Mouse (Mus musculus): Measurements from ENCODE around the gene Mgat3.

Gene Mgat3

DNA sequence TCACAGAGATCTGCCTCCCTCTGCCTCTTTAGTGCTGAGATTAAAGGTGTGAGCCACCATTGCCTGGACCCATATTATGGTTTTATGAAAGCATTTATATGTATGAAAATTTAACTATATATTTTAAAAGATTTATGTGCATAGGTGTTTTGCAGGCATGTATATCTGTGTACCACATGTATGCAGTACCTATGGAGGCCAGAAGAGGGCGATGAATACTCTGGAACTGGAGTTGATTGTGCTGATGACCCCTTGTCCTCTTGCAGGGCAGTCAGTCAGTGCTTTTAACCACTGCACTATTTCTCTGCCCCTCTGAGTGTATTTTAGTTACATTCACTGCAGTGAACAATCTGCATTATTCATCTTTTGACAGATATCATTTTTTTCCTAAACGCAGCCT is 52.3 kb downstream of the Mgat3 start:
- peak; percentile 78 for DNase-seq (ENCODE audit: low spot score)

DNA sequence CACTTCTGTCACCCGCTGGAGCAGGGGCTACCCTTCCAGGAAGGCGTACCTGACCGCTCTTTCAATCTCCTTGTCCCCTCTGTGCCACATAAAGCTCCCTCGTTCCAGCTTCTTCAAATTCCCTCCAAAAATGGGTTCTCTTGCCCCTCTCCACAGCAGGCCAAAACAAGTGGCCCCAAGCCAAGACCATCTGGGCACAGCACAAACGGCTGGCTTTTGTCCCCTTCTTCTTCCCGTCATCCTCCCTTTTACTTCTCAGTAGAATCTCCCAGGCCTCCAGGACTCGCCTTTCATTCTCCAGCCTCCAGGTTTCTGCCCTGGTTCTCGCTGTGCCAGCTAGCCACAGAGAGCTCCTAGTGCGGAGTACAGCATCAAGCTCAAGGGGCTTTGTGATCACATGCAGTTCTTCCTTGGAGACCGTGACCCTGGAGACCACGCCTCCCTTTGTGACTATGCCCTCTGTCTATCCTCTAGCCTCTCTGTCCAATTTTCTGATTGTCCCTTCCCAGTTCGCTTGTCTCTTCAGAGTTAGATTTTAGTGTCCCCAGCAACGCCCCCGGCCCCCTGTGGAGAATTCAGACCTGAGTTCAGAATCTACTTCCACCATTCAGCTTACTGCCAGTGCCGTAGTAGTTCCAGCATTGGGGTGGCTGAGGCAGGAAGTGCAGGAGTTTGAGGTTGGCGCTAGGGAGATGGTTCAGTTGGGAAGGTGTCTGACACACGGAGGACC is 54.7 kb downstream of the Mgat3 start:
- DNase-seq (ENCODE audit: low spot score), result no peak

DNA sequence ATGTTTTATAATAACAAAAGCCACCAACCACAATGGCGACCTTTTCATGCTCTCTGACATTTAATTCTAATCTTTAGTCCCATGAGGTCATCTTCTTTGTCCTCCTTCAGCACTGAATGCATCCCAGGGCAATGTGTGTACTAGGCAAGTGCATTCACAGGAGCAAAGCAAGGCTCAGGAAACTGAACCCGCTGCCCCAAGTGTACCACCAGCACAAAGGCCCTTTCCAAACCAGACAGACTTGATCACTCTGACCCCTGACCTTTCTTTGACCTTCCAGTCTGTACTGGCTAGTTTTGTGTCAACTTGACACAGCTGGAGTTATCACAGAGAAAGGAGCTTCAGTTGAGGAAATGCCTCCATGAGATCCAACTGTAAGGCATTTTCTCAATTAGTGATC is 58.8 kb downstream of the Mgat3 start:
- no peak for DNase-seq (ENCODE audit: low spot score)

DNA sequence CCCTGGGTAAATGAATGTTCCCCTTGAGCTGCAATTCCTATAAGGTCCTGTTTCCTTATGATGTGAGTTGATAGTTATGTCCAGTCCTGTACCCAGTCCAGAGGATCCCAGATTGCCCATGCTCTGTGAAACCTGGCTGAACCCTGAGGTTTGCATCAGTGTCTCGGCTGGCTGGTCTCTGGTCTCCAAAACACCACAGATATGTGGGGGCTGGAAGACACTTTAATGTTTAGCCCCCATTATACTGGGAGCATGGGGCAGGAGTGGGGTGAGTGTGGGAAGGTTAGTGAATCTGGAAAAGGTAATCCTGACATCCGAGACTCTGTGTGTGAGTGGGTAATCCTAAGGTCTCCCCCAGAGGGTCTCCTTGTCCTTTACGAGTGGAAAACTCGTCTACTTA is 59.5 kb downstream of the Mgat3 start:
- DNase-seq (ENCODE audit: low spot score), result no peak

DNA sequence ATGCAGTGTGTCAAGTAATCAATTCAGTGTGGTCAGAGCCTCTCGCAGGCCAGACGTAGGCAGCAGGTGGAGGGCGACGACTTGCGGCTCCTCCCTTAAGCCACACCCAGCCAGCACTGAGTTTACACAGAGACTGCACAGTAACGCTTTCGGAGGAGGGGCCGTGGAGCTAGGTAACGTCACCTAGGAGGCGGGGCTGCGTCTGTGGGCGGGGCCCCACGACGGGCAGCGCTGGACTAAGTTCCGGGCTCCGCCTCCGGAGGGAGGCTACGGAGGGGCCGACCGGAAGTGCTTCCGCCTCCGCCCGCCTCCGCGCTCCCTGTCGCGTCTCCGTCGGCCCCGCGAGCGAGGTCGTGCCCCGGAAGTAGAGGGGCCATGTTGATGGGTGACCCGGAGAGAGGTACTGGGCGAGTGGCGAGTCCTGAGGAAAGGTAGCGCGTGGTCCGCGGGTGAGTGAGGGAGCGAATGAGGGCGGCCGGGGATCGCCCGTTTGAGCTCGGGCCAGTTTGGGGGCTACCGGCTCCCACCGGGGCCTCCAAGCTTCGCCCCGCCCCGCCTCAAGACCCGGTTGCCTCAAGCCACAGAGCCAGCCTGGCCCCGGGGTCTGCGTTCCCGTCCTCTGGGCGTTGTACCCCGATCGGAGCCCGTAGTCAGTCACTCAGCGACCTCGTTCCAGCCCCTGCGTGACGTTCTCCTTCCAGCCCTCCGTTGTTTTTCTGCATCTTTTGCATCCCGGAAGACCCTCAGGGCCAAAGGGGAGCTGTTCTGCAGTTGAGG is 60.4 kb downstream of the Mgat3 start, which contains the start of gene Mief1:
TSS of gene Mief1 (plus strand) at position 286 of the 777 bp plus-strand sequence.
- DNase-seq (ENCODE audit: low spot score), result peak; percentile 99

DNA sequence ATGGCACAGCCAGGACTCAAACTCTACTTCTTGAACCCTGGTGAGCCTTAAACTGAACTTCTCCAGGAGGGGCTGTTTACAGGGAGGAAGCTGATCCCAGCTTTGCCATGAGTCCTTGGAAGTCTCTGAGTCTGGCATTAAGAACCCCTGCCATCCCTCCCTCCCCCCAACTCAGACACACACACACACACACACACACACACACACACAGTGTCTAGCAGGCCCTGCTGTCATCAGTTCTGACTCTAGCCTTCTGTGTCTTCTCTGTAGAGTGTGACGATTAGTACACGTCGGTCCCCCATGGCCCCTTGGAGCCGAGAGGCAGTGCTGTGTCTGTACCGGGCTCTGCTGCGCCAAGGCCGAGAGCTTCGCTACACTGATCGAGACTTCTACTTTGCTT is 62.0 kb downstream of the Mgat3 start, which contains the start of gene AC140267.1:
TSS of gene AC140267.1 (plus strand) at position 301 of the 400 bp plus-strand sequence.
- DNase-seq (ENCODE audit: low spot score), result no peak

DNA sequence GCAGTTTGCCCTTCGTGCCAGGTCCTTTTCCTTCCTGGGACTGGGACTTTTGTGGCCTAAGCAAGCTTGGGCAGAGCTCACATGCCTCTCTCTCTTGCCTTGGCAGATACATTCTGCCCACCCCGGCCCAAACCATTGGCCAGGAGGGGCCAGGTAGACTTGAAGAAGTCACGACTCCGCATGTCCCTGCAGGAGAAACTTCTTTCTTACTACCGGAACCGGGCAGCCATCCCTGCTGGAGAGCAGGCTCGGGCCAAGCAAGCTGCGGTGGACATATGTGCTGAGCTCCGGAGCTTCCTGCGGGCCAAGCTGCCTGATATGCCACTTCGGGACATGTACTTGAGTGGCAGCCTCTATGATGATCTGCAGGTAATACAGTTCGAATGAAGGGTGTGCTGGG is 74.6 kb downstream of the Mgat3 start:
- DNase-seq (ENCODE audit: low spot score), result no peak

DNA sequence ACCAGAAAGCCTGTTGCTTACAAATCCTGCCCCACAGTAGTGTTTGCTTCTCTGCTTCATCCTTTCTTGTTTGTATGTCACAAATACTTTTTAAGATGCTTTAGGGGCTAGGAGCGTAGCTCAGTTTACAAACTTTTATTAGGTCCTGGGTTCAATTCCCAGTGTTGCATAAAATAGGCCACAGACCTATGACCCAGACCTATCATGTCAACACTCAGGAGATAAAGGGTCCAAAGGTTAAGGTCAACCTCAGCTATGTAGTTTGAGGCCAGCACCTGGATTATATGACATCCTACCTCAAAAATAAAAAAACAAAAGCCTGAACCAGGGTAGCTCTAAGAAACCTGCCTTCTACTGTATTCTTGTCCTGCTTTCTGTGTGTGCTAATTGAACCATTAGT is 75.1 kb downstream of the Mgat3 start:
- DNase-seq (ENCODE audit: low spot score), result no peak

DNA sequence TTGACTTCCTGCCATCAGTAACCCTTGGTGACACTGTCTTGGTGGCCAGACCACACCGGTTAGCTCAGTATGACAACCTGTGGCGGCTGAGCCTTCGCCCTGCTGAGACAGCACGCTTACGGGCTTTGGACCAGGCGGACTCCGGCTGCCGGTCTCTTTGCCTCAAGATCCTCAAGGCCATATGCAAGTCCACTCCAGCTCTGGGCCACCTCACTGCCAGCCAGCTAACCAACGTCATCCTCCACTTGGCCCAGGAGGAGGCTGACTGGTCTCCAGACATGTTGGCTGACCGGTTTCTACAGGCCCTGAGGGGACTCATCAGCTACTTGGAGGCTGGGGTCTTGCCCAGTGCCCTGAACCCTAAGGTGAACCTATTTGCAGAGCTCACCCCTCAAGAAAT is 76.2 kb downstream of the Mgat3 start:
- no peak for DNase-seq (ENCODE audit: low spot score)

DNA sequence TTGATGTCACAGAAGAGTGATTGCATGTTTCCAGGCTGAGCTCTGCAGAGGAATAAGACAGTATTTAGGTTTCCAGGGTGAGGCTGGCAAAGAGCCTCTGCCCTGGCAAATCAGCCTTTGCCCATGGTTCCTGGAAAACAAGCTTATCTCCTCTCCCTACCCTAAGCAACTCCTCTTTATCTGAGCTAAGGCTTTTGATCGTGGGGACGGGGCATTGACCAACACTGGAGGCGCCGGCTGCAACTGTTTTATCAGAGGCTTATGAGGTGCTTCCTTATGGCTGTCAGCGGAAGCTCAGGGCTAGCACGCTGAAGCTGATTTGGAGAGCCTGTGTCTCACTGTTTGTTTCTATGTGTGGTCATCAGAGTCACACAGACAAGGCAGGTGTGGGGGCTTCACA is 77.1 kb downstream of the Mgat3 start:
- no peak for DNase-seq (ENCODE audit: low spot score)

DNA sequence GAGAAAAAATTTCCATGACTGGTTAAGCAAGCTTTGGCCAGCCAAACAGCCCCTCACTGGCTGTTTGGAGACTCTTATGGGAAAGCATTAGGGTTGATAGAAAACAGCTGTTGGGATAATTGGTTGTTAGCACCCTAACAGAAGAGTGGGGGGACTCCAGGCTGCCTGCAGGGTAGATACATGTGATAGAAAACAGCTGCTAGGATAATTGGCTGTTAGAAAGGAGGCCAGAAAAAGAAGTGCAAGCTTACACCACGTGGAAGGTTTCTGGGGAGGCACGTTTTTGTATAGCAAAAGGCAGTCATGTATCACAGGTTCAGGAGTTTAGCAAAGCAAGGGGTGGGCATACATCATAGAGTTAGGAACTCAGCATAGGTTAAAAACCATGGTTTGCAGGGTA is 80.0 kb downstream of the Mgat3 start:
- no peak for DNase-seq (ENCODE audit: low spot score)

DNA sequence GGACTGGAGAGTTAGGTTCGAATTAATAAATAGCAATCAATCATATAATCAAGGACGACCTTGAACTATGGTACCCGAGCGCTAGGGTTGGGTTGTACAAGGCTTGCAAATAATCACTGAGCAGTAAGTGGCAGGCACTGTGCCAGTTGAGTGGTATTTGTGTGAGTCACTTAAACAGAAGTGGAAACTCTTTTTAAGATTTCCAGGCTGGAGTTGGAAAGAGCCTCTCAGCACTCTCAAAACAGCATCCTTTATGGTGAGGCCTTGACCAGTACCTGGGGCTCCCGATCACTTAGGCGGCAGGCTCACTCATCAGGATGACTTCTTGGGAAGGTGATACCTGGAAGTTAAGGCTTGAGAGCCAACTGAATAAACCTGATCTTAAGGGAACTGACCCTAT is 80.7 kb downstream of the Mgat3 start:
- DNase-seq (ENCODE audit: low spot score), result no peak

DNA sequence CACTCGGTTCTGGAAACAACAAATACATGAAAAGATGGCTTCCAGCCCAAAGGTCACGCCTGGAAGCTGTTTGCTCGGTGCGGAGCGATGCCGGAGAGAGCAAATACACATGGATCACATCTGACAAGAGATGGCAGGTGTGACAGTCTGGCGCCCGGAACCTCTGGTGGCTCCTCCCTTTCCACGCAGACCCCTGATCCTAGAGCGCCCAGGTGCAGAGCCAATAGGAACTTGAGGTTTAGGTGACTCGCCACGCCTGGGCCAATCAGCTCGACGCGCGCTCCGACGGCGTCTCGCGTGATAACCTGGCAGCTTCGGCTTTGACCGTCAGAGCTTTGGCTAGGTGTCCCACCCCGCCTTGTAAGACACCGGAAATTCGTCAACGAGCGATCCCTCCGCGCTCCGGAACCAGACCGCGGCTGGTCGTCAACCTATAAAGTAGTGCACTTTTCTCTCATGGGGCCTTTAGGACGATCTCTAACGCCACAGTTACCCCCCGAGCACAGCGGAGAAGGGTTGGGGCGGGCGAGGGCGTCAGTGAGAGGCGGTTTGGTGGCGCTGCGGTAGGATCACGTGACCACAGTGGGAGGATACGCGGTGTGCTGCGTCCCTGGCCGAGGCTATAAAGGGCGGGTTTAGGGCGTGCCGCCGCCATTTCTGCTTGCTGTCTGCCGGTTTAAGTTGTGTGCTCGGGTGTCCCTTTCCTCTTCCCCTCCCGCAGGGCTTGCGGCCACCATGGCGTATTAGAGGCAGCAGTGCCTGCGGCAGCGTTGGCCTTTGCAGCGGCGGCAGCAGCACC is 81.5 kb downstream of the Mgat3 start, which contains the start of gene Atf4:
TSS of gene Atf4 (plus strand) at position 338 of the 799 bp plus-strand sequence.
- DNase-seq (ENCODE audit: low spot score), result peak; percentile 98

DNA sequence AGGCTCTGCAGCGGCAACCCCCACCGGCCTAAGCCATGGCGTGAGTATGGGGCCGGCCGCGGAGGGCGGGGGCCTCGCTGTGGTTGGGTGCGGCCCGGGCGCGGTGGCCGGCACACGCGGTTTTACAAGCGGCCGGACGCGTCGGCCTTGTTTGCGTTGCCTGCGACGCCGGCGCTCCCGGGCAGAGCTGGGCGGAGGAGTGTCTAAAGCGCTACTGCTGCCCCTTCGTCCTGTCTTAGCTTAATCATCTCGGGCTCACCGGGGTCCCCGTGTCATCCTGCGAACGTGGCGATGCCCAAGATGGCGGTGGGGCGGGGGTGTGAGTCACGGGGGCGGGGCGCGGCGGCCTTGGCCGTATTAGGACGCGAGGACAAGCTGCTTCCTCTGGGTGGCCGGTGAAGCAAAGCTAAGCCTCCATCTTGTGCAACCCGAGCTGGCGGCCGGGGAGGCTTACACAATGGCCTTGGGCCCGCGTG is 82.2 kb downstream of the Mgat3 start:
- DNase-seq (ENCODE audit: low spot score), result peak; percentile 83

DNA sequence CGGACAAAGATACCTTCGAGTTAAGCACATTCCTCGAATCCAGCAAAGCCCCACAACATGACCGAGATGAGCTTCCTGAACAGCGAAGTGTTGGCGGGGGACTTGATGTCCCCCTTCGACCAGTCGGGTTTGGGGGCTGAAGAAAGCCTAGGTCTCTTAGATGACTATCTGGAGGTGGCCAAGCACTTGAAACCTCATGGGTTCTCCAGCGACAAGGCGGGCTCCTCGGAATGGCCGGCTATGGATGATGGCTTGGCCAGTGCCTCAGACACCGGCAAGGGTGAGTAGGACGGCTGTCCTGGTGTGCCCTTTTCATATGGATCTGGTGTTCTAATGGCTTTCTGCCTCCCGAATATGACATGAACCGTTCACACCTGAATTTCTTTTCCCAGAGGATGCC is 82.7 kb downstream of the Mgat3 start:
- DNase-seq (ENCODE audit: low spot score), result peak; percentile 14

DNA sequence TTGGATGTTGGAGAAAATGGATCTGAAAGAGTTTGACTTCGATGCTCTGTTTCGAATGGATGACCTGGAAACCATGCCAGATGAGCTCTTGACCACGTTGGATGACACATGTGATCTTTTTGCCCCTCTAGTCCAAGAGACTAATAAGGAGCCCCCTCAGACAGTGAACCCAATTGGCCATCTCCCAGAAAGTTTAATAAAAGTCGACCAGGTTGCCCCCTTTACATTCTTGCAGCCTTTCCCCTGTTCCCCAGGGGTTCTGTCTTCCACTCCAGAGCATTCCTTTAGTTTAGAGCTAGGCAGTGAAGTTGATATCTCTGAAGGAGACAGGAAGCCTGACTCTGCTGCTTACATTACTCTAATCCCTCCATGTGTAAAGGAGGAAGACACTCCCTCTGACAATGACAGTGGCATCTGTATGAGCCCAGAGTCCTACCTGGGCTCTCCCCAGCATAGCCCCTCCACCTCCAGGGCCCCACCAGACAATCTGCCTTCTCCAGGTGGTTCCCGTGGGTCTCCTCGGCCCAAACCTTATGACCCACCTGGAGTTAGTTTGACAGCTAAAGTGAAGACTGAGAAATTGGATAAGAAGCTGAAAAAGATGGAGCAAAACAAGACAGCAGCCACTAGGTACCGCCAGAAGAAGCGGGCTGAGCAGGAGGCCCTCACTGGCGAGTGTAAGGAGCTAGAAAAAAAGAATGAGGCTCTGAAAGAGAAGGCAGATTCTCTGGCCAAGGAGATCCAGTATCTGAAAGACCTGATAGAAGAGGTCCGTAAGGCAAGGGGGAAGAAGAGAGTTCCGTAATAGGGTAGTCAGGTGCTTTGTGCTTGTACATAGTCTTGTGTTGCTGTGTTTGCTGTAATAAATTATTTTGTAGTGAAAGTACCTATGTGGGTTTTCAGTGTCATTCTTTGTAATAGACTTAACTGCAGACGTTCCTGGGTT is 83.4 kb downstream of the Mgat3 start:
- DNase-seq (ENCODE audit: low spot score), result no peak

DNA sequence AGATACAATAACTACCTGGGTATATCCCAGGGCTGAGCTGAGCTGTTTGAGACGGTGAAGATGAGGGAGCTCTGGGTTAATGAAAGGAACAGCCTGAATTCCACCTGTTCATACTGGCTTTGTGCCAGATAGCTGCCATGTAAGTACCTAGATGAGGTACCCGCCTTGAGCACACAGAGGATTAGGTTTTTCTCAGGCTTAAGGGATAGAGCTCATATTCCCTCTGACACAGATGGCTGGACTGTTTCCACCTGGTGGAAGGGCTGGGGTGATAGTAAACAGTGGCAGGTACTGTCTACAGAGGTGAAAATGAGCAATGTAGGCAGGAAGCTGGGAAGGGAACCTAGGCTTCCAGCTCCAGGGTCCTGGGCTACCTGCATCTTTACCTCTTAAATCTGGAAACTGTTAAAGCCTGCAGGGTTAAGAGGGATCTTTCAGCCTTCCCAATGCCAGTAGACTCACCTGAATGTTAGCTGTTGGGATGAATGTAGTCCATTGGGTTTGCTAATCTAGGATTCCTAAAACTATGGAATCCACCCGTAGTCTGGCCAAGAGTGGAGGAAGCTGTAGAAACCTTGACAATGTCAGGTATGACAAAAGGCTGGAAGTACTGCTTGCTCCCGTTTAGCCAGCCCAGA is 84.2 kb downstream of the Mgat3 start:
- peak; percentile 19 for DNase-seq (ENCODE audit: low spot score)

DNA sequence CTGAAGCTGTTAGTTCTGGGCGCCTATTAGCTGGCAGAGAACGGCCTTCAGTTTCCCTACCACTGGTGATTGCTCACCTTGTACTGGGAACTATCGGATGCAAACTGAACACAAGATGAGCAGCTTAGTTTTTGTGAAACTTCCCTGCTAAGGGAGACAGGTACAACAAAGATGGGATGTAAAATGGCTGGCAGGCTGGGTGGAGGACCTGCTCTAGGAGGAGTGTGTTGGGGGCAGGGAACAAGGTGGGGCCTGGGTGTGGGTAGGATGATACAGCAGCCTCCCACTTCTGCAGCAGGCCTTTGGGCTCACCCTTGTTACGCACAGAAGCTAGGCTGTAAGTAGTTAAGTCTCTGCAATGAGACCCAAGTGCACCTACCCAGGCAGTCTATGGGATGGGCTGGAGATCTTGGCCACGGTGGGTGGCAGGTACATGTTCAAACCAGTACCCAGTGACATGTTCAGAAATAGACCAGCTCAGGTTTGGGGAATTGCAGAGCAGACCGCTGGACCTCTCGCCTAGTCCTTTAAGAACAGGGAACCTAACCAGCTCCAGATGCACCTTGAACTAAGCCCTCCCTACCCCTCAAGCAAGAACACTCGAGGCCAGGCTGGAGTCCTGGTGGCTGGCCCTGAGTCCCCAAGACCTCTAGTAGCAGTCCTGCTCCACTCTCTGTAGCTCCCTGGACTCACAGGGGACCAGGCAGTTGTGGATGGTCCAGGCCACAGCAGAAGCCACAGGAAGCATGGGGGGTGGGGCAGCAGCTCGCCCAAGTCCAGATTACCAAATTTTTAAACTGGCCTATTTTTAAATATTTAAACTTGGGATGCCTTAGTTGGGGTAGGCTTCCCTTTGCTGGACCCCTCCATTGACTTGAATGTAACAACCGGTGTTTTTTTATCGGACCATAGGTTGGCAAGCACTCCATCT is 85.0 kb downstream of the Mgat3 start:
- peak; percentile 12 for DNase-seq (ENCODE audit: low spot score)

DNA sequence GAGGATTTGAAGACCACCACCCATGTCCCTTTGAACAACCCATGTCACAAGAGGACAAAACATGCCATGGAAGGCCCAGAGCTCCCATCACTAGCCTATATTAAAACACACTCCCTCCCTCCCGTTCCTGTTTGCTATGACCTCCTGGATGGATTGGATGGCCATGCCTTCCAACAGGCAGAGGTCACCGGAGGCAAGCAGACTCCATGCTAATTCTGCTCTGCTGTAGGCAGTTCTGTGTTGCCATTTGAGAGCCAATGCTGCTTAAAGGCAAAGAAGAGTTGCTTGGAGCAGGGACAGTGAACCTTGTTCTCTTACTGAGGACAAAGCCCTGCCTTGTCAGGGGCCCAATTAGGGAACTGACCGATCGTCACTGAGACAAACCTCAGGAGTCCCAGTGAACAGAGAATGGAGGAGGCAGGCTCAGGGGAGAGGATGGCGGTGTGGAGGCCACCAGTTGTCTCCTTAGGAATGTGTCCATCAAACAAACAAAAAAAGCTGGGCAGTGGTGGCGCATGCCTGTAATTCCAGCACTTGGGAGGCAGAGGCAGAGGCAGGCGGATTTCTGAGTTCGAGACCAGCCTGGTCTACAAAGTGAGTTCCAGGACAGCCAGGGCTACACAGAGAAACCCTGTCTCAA is 86.0 kb downstream of the Mgat3 start:
- DNase-seq (ENCODE audit: low spot score), result no peak
